Mouse (Mus musculus) limb, embryonic 14.5 days (tissue): ENCODE data around the gene Arl2. TPM values are rescaled to one million over a fixed set of nuclear protein-coding genes. Genes with fewer than 3 reads are reported as not detected.

Source experiments
- ATAC-seq: fragments of 200-750 bp; cut with Nextera tagmentation; 2 replicates; pipeline ENCODE4 v1.8.0; 2017; ENCODE audit warnings: low read depth, moderate number of reproducible peaks, moderate TSS enrichment; ENCODE audit not compliant: low FRiP score
- DNase-seq: peaks from one replicate; pipeline ENCODE4 v3.0.0-alpha.2; 2015; ENCODE audit warnings: low spot score
- H3K27ac ChIP-seq: fragments of 300-500 bp; sonication (generic); replicated peaks from 2 replicates; pipeline ENCODE4 v1.5.1; 2014; ENCODE audit warnings: low read depth, mild to moderate bottlenecking, low read length, moderate library complexity, mixed read lengths
- H3K27me3 ChIP-seq: fragments of 300-500 bp; sonication (generic); 2 replicates; pipeline ENCODE4 v1.6.1; 2014; ENCODE audit warnings: low read length, mixed read lengths; ENCODE audit not compliant: control insufficient read depth, insufficient read depth
- H3K36me3 ChIP-seq: fragments of 300-500 bp; sonication (generic); 2 replicates; pipeline ENCODE4 v1.6.1; 2014; ENCODE audit warnings: mild to moderate bottlenecking, low read length, moderate library complexity, mixed read lengths; ENCODE audit not compliant: control insufficient read depth, insufficient read depth
- H3K4me1 ChIP-seq: fragments of 300-500 bp; sonication (generic); 2 replicates; pipeline ENCODE4 v1.6.1; 2014; ENCODE audit warnings: antibody characterized with exemption, low read length, mixed read lengths; ENCODE audit not compliant: control insufficient read depth, insufficient read depth
- H3K4me2 ChIP-seq: fragments of 300-500 bp; sonication (generic); replicated peaks from 2 replicates; pipeline ENCODE4 v1.6.1; 2014; ENCODE audit warnings: low read depth, mild to moderate bottlenecking, low read length, moderate library complexity; ENCODE audit not compliant: severe bottlenecking
- H3K4me3 ChIP-seq: fragments of 300-500 bp; sonication (generic); replicated peaks from 2 replicates; pipeline ENCODE4 v1.5.1; 2014; ENCODE audit warnings: low read length
- H3K9ac ChIP-seq: fragments of 300-500 bp; sonication (generic); 2 replicates; pipeline ENCODE4 v1.6.1; 2014; ENCODE audit warnings: mild to moderate bottlenecking, low read depth, low read length, moderate library complexity; ENCODE audit not compliant: severe bottlenecking
- H3K9me3 ChIP-seq: fragments of 300-500 bp; sonication (generic); 2 replicates; pipeline ENCODE4 v1.6.1; 2016; ENCODE audit warnings: low read length; ENCODE audit not compliant: control insufficient read depth
- POLR2A ChIP-seq: fragments of 200-500 bp; IDR thresholded peaks from 2 replicates; pipeline ENCODE4 v1.8.0; 2012; ENCODE audit warnings: inconsistent platforms, mild to moderate bottlenecking, moderate library complexity, borderline replicate concordance; ENCODE audit not compliant: insufficient read depth, insufficient read length; ENCODE audit errors: extremely low read depth
- WGBS: fragments of 180-500 bp; shearing (Covaris S2); extraction: QIAGEN DNeasy Blood & Tissue Kit; methylation state at CpG from one replicate; pipeline ENCODE4 v1.1.7; 2014; 5-methylcytosine and 5-hydroxymethylcytosine counted together
- polyA plus RNA-seq, 2 experiments: library from polyadenylated mRNA; depleted of rRNA in 1 of 2; stranded (reverse) in 1 of 2; unstranded in 1 of 2; fragments of >200 nt; fragmentation: Nextera tagmentation in 1 of 2; extraction: Ambion mirVana in 1 of 2; gene quantifications; 2 replicates each; pipeline versions ENCODE4 v1.2.1 to v1.2.3; 2012 to 2014

The Arl2 gene
- polyA plus RNA-seq, 2 experiments, result 77.5 to 91.9 TPM

- Histone ChIP-seq H3K4me1 (no peaks in the 10 kb centered on the region), H3K4me2 (no peak overlapping the region), H3K36me3 (0 out of 2 replicates have a peak, but pooled peaks cover 6% of the 10 kb centered on the region), H3K27me3 (no peaks in the 10 kb centered on the region), H3K9ac (no peak overlapping the region), H3K4me3 (no peak overlapping the region), H3K9me3 (no peaks in the 10 kb centered on the region), H3K27ac (no peak overlapping the region)
- no peak for TF ChIP-seq POLR2A
- DNase-seq (no peak), ATAC-seq (no peak)
- WGBS, result 77% methylated on average over 6 of the region's 6 CpGs
Measured at GRCm38 (mm10) chr19:6102169-6102853, 39.0 kb downstream of the Arl2 start.

- no peak for DNase-seq
- WGBS, result 26% methylated on average over 6 of the region's 6 CpGs
- no peak for TF ChIP-seq POLR2A
Measured at GRCm38 (mm10) chr19:6101186-6101585, 40.2 kb downstream of the Arl2 start.

GRCm38 (mm10) chr19:6097847-6098246 lies 43.5 kb downstream of the Arl2 start:
- WGBS, result 91% methylated on average over 3 of the region's 3 CpGs
- H3K4me3 ChIP-seq, result no peak overlapping the region
- H3K36me3 ChIP-seq, result peaks cover 16% of the 10 kb centered on the region
- H3K4me2 ChIP-seq, result no peak overlapping the region
- H3K27me3 ChIP-seq, result no peaks in the 10 kb centered on the region
- no peak for TF ChIP-seq POLR2A
- H3K9me3 ChIP-seq, result no peaks in the 10 kb centered on the region
- ATAC-seq (no peak), DNase-seq (no peak)
- H3K9ac ChIP-seq, result no peak overlapping the region
- H3K27ac ChIP-seq, result no peak overlapping the region
- H3K4me1 ChIP-seq, result no peaks in the 10 kb centered on the region

More at GRCm38 (mm10) chr19:6101186-6101585, 40.2 kb downstream of the Arl2 start:
- Histone ChIP-seq H3K4me1 (no peaks in the 10 kb centered on the region), H3K27ac (no peak overlapping the region), H3K9ac (no peak overlapping the region), H3K9me3 (no peaks in the 10 kb centered on the region), H3K27me3 (no peaks in the 10 kb centered on the region), H3K4me2 (no peak overlapping the region), H3K36me3 (0 out of 2 replicates have a peak, but pooled peaks cover 6% of the 10 kb centered on the region), H3K4me3 (no peak overlapping the region)
- no peak for ATAC-seq

- DNase-seq (no peak), ATAC-seq (no peak)
- Histone ChIP-seq H3K36me3 (peaks cover 43% of the 10 kb centered on the region), H3K4me1 (no peaks in the 10 kb centered on the region), H3K4me2 (no peak within 1 kb of the TSS), H3K27me3 (no peaks in the 10 kb centered on the region), H3K9ac (no peak within 1 kb of the TSS), H3K27ac (no peak within 1 kb of the TSS), H3K9me3 (no peaks in the 10 kb centered on the region), H3K4me3 (no peak within 1 kb of the TSS)
- WGBS, result 88% methylated on average over 7 of the region's 7 CpGs
- TF ChIP-seq POLR2A, result no peak
Measured at GRCm38 (mm10) chr19:6094119-6094518, 47.2 kb downstream of the Arl2 start, which contains the start of gene AC131692.1. Gene AC131692.1 (plus strand): TSS chr19:6094419.

GRCm38 (mm10) chr19:6088841-6089240 lies 52.5 kb downstream of the Arl2 start:
- Histone ChIP-seq H3K27me3 (no peaks in the 10 kb centered on the region), H3K36me3 (peaks cover 42% of the 10 kb centered on the region), H3K4me1 (peaks cover 7% of the 10 kb centered on the region), H3K27ac (no peak overlapping the region), H3K9ac (no peak overlapping the region), H3K9me3 (no peaks in the 10 kb centered on the region), H3K4me3 (no peak overlapping the region), H3K4me2 (no peak overlapping the region)
- TF ChIP-seq POLR2A, result no peak
- WGBS, result 92% methylated on average over 13 of the region's 13 CpGs
- DNase-seq, result no peak
- ATAC-seq, result no peak
